Mouse (Mus musculus) heart, postnatal 0 days (tissue): ENCODE measurements around the gene Gbx2.

Experiments
- CTCF ChIP-seq: IDR thresholded peaks from 2 replicates; pipeline ENCODE4 v1.5.1; 2016; ENCODE audit warnings: antibody characterized with exemption, control low read depth, low read depth
- EP300 ChIP-seq: IDR thresholded peaks from 2 replicates; pipeline ENCODE4 v1.6.1; 2016; ENCODE audit warnings: antibody characterized with exemption, low read depth

DNA sequence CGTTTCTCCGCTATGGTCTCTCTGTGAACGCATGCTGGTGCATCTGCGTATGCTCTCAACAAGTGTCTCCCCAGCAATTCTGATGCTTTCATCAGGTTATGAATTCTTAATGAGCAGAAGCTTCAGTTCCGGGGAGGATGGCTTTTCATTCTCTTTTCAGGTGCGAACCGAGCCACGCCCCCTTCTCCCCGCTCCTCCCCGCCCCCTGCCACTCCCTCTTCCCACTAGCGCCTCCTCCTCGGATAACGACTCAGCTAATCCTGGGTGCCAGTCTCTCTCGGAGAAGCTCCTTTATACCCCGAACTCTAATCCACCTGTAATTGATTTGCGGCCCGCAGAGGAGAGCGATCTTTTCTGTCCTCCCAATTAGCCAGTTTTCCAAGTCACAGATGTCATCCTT is 12.9 kb downstream of the Gbx2 start:
- TF ChIP-seq CTCF (no peak), EP300 (no peak)
